Mouse (Mus musculus) cerebellum, adult 2 months (tissue): ENCODE data around the gene Abl1. TPM values are rescaled to one million over a fixed set of nuclear protein-coding genes. Genes with fewer than 3 reads are reported as not detected.
A peak's percentile ranks its signal among the peaks of the same experiment; 100 is the strongest.

ENCODE experiments used
- DNase-seq, 2 experiments: peaks; one replicate each; pipeline ENCODE4 v3.0.0; 2021
- H3K27ac ChIP-seq: fragments of 200-500 bp; 2 replicates; pipeline ENCODE4 v1.5.1; 2012; ENCODE audit warnings: low read length, control low read depth, inconsistent platforms; ENCODE audit not compliant: insufficient read depth
- H3K27me3 ChIP-seq: fragments of 200-500 bp; 2 replicates; pipeline ENCODE4 v1.6.1; 2012; ENCODE audit warnings: inconsistent platforms, mild to moderate bottlenecking, low read length, moderate library complexity; ENCODE audit not compliant: control insufficient read depth, insufficient read depth
- H3K4me1 ChIP-seq: fragments of 200-500 bp; 2 replicates; pipeline ENCODE4 v1.6.1; 2011; ENCODE audit warnings: low read length; ENCODE audit not compliant: control insufficient read depth, insufficient read depth
- H3K4me3 ChIP-seq: fragments of 200-500 bp; replicated peaks from 2 replicates; pipeline ENCODE3; 2011; ENCODE audit warnings: mild to moderate bottlenecking, low read depth, low read length, control low read depth; ENCODE audit not compliant: insufficient read depth
- CTCF ChIP-seq: fragments of 200-500 bp; IDR thresholded peaks from 2 replicates; pipeline ENCODE4 v1.5.1; 2011; ENCODE audit warnings: low read depth, mild to moderate bottlenecking, control low read depth, low read length, moderate library complexity, borderline replicate concordance; ENCODE audit not compliant: insufficient read depth
- POLR2A ChIP-seq: fragments of 200-500 bp; IDR thresholded peaks from 2 replicates; pipeline ENCODE4 v1.6.1; 2011; ENCODE audit warnings: low read length, control low read depth, borderline replicate concordance; ENCODE audit not compliant: insufficient read depth
- WGBS: fragments of 180-500 bp; shearing (Covaris S2); methylation state at CpG from one replicate; pipeline ENCODE4 v1.1.7; 2018; 5-methylcytosine and 5-hydroxymethylcytosine counted together
- polyA plus RNA-seq: library from polyadenylated mRNA; depleted of rRNA; stranded (reverse); fragments of >200 nt; gene quantifications from 2 replicates; pipeline ENCODE4 v1.2.3, GENCODE M21; 2012

Gene Abl1
- polyA plus RNA-seq, 1 experiment: 45.0 TPM

- no peak for DNase-seq
- WGBS: 46% methylated on average over 6 of the region's 6 CpGs
- Histone ChIP-seq H3K27ac (0 out of 2 replicates have a peak overlapping the region, but pooled peaks have one; percentile 34), H3K4me1 (peaks cover 8% of the 10 kb centered on the region), H3K27me3 (no peaks in the 10 kb centered on the region), H3K4me3 (no peak overlapping the region)
- no peak for TF ChIP-seq CTCF
- no peak for TF ChIP-seq POLR2A
These were observed 81.5 kb downstream of the Abl1 start for GRCm38 (mm10) chr2:31769631-31770111.

GRCm38 (mm10) chr2:31770781-31771441 lies 82.7 kb downstream of the Abl1 start:
- H3K4me1 ChIP-seq: peaks cover 8% of the 10 kb centered on the region
- peak overlapping the region; percentile 43; the same call in 1 of the 2 replicates for H3K27ac ChIP-seq
- 49% methylated on average over 7 of the region's 7 CpGs for WGBS
- no peak for DNase-seq
- TF ChIP-seq CTCF: no peak
- no peak for TF ChIP-seq POLR2A
- H3K27me3 ChIP-seq: no peaks in the 10 kb centered on the region
- H3K4me3 ChIP-seq: no peak overlapping the region

GRCm38 (mm10) chr2:31776479-31776878 lies 88.3 kb downstream of the Abl1 start:
- Histone ChIP-seq H3K27me3 (no peaks in the 10 kb centered on the region), H3K27ac (no peak overlapping the region), H3K4me1 (no peaks in the 10 kb centered on the region; the same call in none of the 2 replicates), H3K4me3 (no peak overlapping the region)
- no peak for TF ChIP-seq POLR2A
- no peak for TF ChIP-seq CTCF
- WGBS: 96% methylated on average over 3 of the region's 3 CpGs
- no peak for DNase-seq

- 88% methylated on average over 2 of the region's 2 CpGs for WGBS
- no peak overlapping the region for H3K4me3 ChIP-seq
- TF ChIP-seq CTCF (no peak), POLR2A (no peak)
- no peak for DNase-seq
- H3K27ac ChIP-seq: no peak overlapping the region
- no peaks in the 10 kb centered on the region for H3K27me3 ChIP-seq
- no peaks in the 10 kb centered on the region for H3K4me1 ChIP-seq
These were observed 91.1 kb downstream of the Abl1 start for GRCm38 (mm10) chr2:31779258-31779657.

- no peak for TF ChIP-seq CTCF
- no peak for TF ChIP-seq POLR2A
- Histone ChIP-seq H3K4me1 (peaks cover 2% of the 10 kb centered on the region), H3K27ac (no peak overlapping the region), H3K27me3 (no peaks in the 10 kb centered on the region), H3K4me3 (no peak overlapping the region)
- WGBS: 80% methylated on average over 8 of the region's 8 CpGs
- no peak for DNase-seq
These were observed 94.9 kb downstream of the Abl1 start for GRCm38 (mm10) chr2:31782958-31783602.

- peak; percentile 76 for DNase-seq
- Histone ChIP-seq H3K27me3 (no peaks in the 10 kb centered on the region), H3K4me1 (peaks cover 7% of the 10 kb centered on the region), H3K27ac (no peak overlapping the region), H3K4me3 (no peak overlapping the region)
- TF ChIP-seq CTCF: peak; percentile 95
- no peak for TF ChIP-seq POLR2A
- 26% methylated on average over 9 of the region's 9 CpGs for WGBS
These were observed 96.9 kb downstream of the Abl1 start for GRCm38 (mm10) chr2:31785074-31785473.

- H3K4me1 ChIP-seq: peaks cover 7% of the 10 kb centered on the region
- TF ChIP-seq CTCF (peak; percentile 90), POLR2A (no peak)
- no peaks in the 10 kb centered on the region for H3K27me3 ChIP-seq
- WGBS: 16% methylated on average over 7 of the region's 7 CpGs
- no peak overlapping the region for H3K27ac ChIP-seq
- no peak overlapping the region for H3K4me3 ChIP-seq
- DNase-seq: peak; percentile 73 to 82
These were observed 98.9 kb downstream of the Abl1 start for GRCm38 (mm10) chr2:31787029-31787428.

GRCm38 (mm10) chr2:31788227-31788626 lies 100.1 kb downstream of the Abl1 start:
- Histone ChIP-seq H3K27ac (no peak overlapping the region), H3K27me3 (no peaks in the 10 kb centered on the region), H3K4me3 (no peak overlapping the region), H3K4me1 (peaks cover 7% of the 10 kb centered on the region)
- TF ChIP-seq POLR2A: no peak
- no peak for TF ChIP-seq CTCF
- 78% methylated on average over 3 of the region's 3 CpGs for WGBS
- no peak for DNase-seq
